Mouse (Mus musculus): ENCODE measurements around the gene Grin2c. TPM values are rescaled to one million over a fixed set of nuclear protein-coding genes. Genes with fewer than 3 reads are reported as not detected.

Gene Grin2c
- polyA plus RNA-seq, 1 experiment from 2014 or later: 0.14 TPM

DNA sequence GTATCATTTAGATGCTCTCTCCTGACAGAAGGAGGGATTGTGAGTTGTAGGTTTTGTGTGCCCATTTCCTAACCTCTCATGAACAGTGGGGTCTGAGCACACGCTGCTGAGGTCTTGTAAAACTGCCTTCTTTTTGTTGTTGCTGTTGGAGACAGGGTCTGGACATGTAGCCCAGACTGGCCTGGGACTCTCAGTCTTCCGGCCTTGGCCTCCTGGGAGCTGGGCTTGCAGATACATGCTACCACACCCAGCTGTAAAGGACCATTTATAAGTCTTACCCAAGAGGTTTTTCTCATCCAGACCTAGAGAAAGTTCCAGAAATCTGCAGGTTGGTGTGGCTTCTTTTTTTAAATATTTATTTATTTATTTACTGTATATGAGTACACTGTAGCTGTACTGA, 21.3 kb upstream of the Grin2c start:
- Histone ChIP-seq H3K4me1 (ENCODE audit: control insufficient read depth, insufficient read depth, low read length) (no peaks in the 10 kb centered on the region), H3K4me3 (ENCODE audit: low read depth, low read length) (no peak overlapping the region), H3K27me3 (replicated peaks; ENCODE audit: control insufficient read depth, insufficient read depth, low read length) (no peaks in the 10 kb centered on the region), H3K9me3 (replicated peaks; ENCODE audit: control insufficient read depth, low read length) (no peaks in the 10 kb centered on the region), H3K27ac (ENCODE audit: low read depth, low read length) (no peak overlapping the region), H3K36me3 (ENCODE audit: control insufficient read depth, insufficient read depth, low read length) (no peaks in the 10 kb centered on the region), H3K4me2 (ENCODE audit: low read length) (no peak overlapping the region), H3K9ac (ENCODE audit: low read length) (no peak overlapping the region)
- 84% methylated on average over 2 of the region's 2 CpGs for WGBS
- DNase-seq (ENCODE audit: low spot score) (no peak), ATAC-seq (no peak)

DNA sequence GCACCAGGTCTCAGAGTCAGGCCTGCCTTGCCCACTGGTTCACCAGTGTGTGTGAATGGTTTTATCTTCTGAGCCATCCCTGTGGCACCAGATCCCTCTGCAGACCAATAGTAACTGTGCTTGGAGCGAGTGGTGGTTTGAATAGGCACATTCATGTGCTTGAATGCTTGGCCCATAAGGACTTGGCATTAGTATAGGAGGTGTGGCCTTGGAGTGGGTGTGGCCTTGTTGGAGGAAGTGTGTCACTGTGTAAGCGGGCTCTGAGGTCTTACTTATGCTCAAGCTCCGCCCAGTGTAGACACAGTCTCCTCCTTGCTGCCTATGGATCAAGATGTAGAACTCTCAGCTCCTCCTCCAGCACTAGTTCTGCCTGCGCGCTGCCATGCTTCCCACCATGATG, 20.3 kb upstream of the Grin2c start:
- H3K36me3 ChIP-seq (ENCODE audit: control insufficient read depth, insufficient read depth, low read length): no peaks in the 10 kb centered on the region
- H3K4me3 ChIP-seq (ENCODE audit: low read depth, low read length): no peak overlapping the region
- H3K27ac ChIP-seq (ENCODE audit: low read depth, low read length): no peak overlapping the region
- DNase-seq (ENCODE audit: low spot score) (peak; percentile 30), ATAC-seq (peak; percentile 29; the same call in 1 of the 2 replicates)
- H3K9me3 ChIP-seq (replicated peaks; ENCODE audit: control insufficient read depth, low read length): no peaks in the 10 kb centered on the region
- H3K4me2 ChIP-seq (ENCODE audit: low read length): no peak overlapping the region
- 75% methylated on average over 5 of the region's 5 CpGs for WGBS
- no peak overlapping the region for H3K9ac ChIP-seq (ENCODE audit: low read length)
- H3K4me1 ChIP-seq (ENCODE audit: control insufficient read depth, insufficient read depth, low read length): no peaks in the 10 kb centered on the region
- no peaks in the 10 kb centered on the region for H3K27me3 ChIP-seq (replicated peaks; ENCODE audit: control insufficient read depth, insufficient read depth, low read length)

DNA sequence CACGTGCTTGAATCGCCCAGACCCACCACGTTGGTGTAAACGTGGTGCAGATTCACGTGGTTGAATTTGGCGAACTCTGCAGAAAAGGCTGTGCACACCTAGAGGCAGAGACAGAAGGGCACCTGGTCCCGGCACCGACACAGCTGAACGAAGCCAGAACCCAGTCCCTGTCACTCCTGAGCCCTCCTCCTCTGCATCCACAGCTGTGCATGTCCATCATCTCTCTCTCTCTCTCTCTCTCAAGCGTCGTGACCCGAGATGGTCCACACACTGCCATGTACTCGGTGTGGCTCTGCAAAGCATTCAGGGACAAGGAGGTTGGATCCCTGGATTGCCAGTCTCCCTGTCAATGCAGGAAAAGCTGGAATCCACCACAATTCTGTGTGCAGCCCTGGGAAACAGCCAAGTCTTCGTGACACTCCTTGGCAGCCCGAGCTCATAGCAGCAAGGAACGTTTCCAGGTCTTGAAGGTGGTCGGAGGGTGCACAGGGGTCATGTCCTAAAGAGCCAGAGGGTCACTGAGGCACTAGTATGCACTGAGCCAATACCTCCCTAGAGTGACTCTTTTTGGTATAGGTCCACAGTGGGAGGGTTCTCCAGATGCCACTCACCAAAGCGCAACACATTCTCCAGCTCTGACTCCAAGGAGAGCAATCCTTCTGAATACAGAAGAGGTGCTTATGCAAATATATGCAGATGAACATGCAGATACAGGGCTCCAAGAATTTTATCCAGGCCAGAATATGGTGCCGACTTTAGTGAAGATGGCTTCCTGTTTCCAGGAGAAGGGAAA, 19.4 kb upstream of the Grin2c start:
- Histone ChIP-seq H3K4me2 (ENCODE audit: low read length) (no peak overlapping the region), H3K9ac (ENCODE audit: low read length) (no peak overlapping the region), H3K36me3 (ENCODE audit: control insufficient read depth, insufficient read depth, low read length) (no peaks in the 10 kb centered on the region), H3K4me1 (ENCODE audit: control insufficient read depth, insufficient read depth, low read length) (no peaks in the 10 kb centered on the region), H3K27ac (ENCODE audit: low read depth, low read length) (no peak overlapping the region), H3K4me3 (ENCODE audit: low read depth, low read length) (no peak overlapping the region), H3K9me3 (replicated peaks; ENCODE audit: control insufficient read depth, low read length) (no peaks in the 10 kb centered on the region), H3K27me3 (replicated peaks; ENCODE audit: control insufficient read depth, insufficient read depth, low read length) (no peaks in the 10 kb centered on the region)
- WGBS: 80% methylated on average over 19 of the region's 19 CpGs
- DNase-seq (ENCODE audit: low spot score): peak; percentile 32
- ATAC-seq: peak; percentile 37

DNA sequence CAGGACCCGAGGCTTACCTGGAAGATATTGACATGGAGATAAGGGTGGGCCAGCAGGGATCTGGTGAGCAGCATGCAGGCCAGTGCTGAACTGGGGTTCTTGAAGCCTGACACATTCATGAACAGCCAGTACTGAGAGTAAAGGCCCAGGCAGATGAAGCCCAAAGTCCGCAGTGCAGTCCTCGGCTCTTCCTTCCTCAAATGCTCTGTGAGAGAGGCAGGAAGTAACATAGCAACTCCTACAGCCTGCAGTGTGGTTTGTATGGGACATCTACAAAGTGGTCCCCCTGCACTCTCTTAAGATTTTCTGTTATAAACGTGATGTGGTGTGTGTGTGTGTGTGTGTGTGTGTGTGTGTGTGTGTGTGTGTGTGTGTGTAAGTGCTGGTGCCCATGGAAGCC, 18.2 kb upstream of the Grin2c start:
- no peaks in the 10 kb centered on the region for H3K36me3 ChIP-seq (ENCODE audit: control insufficient read depth, insufficient read depth, low read length)
- no peaks in the 10 kb centered on the region for H3K9me3 ChIP-seq (replicated peaks; ENCODE audit: control insufficient read depth, low read length)
- WGBS: 71% methylated on average over 4 of the region's 4 CpGs
- ATAC-seq (no peak), DNase-seq (ENCODE audit: low spot score) (no peak)
- H3K27me3 ChIP-seq (replicated peaks; ENCODE audit: control insufficient read depth, insufficient read depth, low read length): no peaks in the 10 kb centered on the region
- H3K27ac ChIP-seq (ENCODE audit: low read depth, low read length): no peak overlapping the region
- H3K4me2 ChIP-seq (ENCODE audit: low read length): no peak overlapping the region
- no peaks in the 10 kb centered on the region for H3K4me1 ChIP-seq (ENCODE audit: control insufficient read depth, insufficient read depth, low read length)
- H3K9ac ChIP-seq (ENCODE audit: low read length): no peak overlapping the region
- H3K4me3 ChIP-seq (ENCODE audit: low read depth, low read length): no peak overlapping the region

DNA sequence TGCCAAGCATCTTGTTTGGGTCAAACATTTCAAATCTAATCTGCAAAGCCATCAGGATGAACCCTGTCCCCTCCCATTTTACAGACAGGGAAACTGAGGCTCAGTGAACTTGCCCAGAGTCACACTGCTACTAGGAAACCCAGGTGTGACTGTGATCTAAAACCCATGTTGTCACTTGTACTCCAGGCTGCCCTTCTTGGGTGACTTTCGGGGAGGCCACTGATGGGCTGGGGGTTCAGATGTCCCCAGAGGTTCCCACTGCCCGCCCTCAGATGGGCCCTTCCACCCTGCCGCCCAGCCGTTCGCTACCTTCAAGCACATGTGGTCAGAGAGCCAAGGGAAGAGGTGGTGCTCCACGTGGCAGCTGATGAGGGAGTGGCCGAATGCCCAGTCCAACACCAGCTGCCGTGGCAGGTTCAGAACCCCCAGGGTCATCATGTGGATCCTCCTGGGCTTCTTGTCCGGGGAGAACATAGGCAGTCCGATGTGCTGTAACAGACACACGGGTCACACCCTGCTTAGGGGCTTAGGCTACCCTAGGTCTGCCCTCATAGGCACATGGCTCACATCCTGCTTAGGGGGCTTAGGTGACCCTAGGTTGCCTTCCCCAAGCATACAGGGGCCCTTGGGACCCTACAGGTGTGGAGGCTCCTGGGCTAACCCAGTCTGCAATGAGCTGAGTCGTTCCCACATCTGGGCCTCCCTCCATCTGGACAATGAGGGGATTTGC, 17.0 kb upstream of the Grin2c start:
- WGBS: 89% methylated on average over 12 of the region's 12 CpGs
- Histone ChIP-seq H3K4me3 (ENCODE audit: low read depth, low read length) (no peak overlapping the region), H3K27me3 (replicated peaks; ENCODE audit: control insufficient read depth, insufficient read depth, low read length) (no peaks in the 10 kb centered on the region)

DNA sequence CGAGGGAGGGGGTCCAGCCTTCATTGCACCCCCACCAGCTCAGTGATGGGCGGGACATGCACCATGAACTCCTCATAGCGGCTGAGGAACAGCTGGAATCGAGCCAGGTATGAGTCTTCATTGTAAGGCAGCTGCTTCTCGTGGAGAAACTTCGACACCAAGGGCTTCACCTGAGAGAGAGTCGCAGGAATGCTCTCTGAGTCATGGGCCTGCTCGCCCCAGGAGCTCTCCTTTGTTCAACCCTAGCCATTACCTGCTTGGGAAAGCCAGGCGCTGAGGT, 16.4 kb upstream of the Grin2c start:
- H3K9ac ChIP-seq (ENCODE audit: low read length): no peak overlapping the region

More for the DNA sequence above, 17.0 kb upstream of the Grin2c start:
- Histone ChIP-seq H3K9ac (ENCODE audit: low read length) (no peak overlapping the region), H3K4me1 (ENCODE audit: control insufficient read depth, insufficient read depth, low read length) (no peaks in the 10 kb centered on the region), H3K9me3 (replicated peaks; ENCODE audit: control insufficient read depth, low read length) (no peaks in the 10 kb centered on the region), H3K4me2 (ENCODE audit: low read length) (no peak overlapping the region), H3K27ac (ENCODE audit: low read depth, low read length) (no peak overlapping the region), H3K36me3 (ENCODE audit: control insufficient read depth, insufficient read depth, low read length) (no peaks in the 10 kb centered on the region)
- DNase-seq (ENCODE audit: low spot score) (no peak), ATAC-seq (no peak)

DNA sequence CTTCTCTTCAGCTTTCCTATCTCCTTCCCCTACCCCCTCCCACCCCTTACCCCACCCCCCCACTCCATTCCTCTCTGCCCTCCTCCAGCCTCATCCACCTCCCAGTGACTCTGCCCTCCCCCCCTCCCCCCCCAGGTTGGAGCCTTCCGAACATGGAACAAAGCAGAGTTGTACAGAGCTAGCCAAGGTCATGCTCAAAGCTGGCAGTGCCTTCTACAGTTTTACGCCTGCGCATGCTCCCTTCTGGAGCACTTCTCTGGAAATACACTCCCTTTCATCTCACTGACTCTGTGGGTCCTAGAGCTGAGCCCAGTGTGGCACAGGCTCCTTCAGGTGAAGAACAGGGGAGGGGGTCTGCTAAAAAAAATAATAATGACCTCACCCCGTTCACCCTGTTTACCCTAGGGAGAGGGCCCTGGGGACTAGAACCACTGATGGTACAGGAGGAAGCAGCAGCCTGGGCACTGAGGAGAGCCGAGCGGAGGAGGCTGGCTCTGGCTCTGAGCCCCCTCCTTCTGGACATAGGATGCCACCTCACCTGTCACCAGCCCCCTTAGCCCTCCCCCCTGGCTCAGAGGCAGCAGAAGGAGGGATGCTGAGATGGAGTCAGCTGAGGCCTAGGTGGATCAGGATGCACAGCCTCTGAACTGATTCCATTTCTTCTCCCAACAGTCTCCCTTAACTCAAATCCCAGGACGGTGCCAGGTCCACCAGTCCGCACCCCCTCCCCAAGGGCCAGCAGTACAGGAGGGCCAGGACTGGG, 15.9 kb upstream of the Grin2c start:
- Histone ChIP-seq H3K36me3 (ENCODE audit: control insufficient read depth, insufficient read depth, low read length) (no peaks in the 10 kb centered on the region), H3K9ac (ENCODE audit: low read length) (no peak overlapping the region), H3K27ac (ENCODE audit: low read depth, low read length) (no peak overlapping the region), H3K4me3 (ENCODE audit: low read depth, low read length) (no peak overlapping the region), H3K4me2 (ENCODE audit: low read length) (no peak overlapping the region), H3K4me1 (ENCODE audit: control insufficient read depth, insufficient read depth, low read length) (no peaks in the 10 kb centered on the region; the same call in 1 of the 2 replicates), H3K9me3 (replicated peaks; ENCODE audit: control insufficient read depth, low read length) (no peaks in the 10 kb centered on the region), H3K27me3 (replicated peaks; ENCODE audit: control insufficient read depth, insufficient read depth, low read length) (no peaks in the 10 kb centered on the region)
- DNase-seq (ENCODE audit: low spot score) (no peak), ATAC-seq (no peak)
- 88% methylated on average over 8 of the region's 8 CpGs for WGBS

More for the DNA sequence above, 16.4 kb upstream of the Grin2c start:
- no peak overlapping the region for H3K4me3 ChIP-seq (ENCODE audit: low read depth, low read length)
- ATAC-seq (no peak), DNase-seq (ENCODE audit: low spot score) (no peak)
- H3K4me1 ChIP-seq (ENCODE audit: control insufficient read depth, insufficient read depth, low read length): no peaks in the 10 kb centered on the region
- no peaks in the 10 kb centered on the region for H3K27me3 ChIP-seq (replicated peaks; ENCODE audit: control insufficient read depth, insufficient read depth, low read length)
- 71% methylated on average over 9 of the region's 9 CpGs for WGBS
- no peaks in the 10 kb centered on the region for H3K36me3 ChIP-seq (ENCODE audit: control insufficient read depth, insufficient read depth, low read length)
- H3K9me3 ChIP-seq (replicated peaks; ENCODE audit: control insufficient read depth, low read length): no peaks in the 10 kb centered on the region
- H3K4me2 ChIP-seq (ENCODE audit: low read length): no peak overlapping the region
- no peak overlapping the region for H3K27ac ChIP-seq (ENCODE audit: low read depth, low read length)

DNA sequence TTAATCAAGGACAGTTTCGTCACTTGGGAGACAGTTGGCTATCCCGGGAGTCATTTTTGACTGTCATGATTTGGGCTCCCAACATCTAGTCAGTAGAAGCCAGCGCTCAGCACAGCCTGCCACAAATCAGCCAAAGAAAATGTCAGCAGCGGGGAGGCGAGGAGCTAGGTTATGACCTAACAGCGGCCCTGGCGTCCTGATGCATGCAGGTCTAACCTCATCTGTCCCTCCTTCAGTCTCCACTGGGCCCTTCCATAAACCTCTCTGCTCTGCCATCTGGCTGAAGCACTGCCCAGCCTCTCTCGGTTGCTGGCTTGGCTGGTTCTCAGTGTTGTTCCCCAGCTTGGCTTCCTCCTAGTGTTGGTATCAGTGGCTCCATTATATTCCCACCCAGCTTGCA, 15.3 kb upstream of the Grin2c start:
- Histone ChIP-seq H3K27me3 (replicated peaks; ENCODE audit: control insufficient read depth, insufficient read depth, low read length) (no peaks in the 10 kb centered on the region), H3K9ac (ENCODE audit: low read length) (no peak overlapping the region), H3K27ac (ENCODE audit: low read depth, low read length) (no peak overlapping the region), H3K4me2 (ENCODE audit: low read length) (no peak overlapping the region), H3K4me1 (ENCODE audit: control insufficient read depth, insufficient read depth, low read length) (no peaks in the 10 kb centered on the region; the same call in 1 of the 2 replicates), H3K9me3 (replicated peaks; ENCODE audit: control insufficient read depth, low read length) (no peaks in the 10 kb centered on the region), H3K36me3 (ENCODE audit: control insufficient read depth, insufficient read depth, low read length) (no peaks in the 10 kb centered on the region), H3K4me3 (ENCODE audit: low read depth, low read length) (no peak overlapping the region)
- WGBS: 80% methylated on average over 8 of the region's 8 CpGs
- no peak for DNase-seq (ENCODE audit: low spot score)
- ATAC-seq: no peak
